Mouse (Mus musculus) urinary bladder, postnatal 36 days (tissue): ENCODE data around the gene Hnrnph3.

Experiments
- DNase-seq, 2 experiments: peaks; one replicate each; pipeline ENCODE4 v3.0.0; 2022; ENCODE audit warnings: low spot score in 2 of 2, mixed read lengths in 1 of 2

Hnrnph3 gene

DNA sequence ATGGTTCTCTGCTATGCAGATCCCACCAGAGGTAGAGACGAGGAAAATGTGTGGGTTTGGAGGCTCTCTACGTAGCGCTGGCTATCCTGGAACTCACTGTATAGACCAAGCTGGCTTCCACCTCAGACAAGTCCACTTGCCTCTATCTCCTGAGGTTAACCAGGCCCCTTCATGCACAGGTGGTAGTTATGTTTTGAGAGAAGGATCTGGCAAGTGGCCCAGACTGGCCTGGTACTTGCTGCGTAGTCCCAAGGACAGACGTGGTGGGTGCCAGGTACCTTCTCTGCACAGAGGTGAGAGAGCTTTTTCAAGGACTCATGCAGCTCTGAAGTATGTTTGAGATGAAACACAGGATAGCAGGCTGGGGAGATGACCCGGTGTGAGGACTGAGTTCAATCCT is 39.5 kb downstream of the Hnrnph3 start:
- no peak for DNase-seq

DNA sequence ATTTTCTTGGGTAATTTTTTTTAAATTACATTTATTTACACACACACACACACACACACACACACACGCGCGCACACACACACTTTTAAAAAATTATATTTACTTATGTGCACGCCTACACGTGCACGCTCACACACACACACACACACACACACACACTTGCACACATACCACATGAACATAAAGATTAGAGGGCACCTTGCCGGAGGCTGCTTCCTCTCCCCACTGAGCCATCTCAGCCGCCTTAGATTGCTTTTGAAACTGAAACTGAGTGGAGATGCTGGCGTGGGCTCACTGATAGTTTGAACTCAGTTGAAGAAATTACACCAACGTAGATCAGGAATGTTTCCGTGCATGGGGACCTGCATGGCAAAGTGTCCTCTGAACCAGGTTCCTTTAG is 39.9 kb downstream of the Hnrnph3 start:
- DNase-seq, result no peak

DNA sequence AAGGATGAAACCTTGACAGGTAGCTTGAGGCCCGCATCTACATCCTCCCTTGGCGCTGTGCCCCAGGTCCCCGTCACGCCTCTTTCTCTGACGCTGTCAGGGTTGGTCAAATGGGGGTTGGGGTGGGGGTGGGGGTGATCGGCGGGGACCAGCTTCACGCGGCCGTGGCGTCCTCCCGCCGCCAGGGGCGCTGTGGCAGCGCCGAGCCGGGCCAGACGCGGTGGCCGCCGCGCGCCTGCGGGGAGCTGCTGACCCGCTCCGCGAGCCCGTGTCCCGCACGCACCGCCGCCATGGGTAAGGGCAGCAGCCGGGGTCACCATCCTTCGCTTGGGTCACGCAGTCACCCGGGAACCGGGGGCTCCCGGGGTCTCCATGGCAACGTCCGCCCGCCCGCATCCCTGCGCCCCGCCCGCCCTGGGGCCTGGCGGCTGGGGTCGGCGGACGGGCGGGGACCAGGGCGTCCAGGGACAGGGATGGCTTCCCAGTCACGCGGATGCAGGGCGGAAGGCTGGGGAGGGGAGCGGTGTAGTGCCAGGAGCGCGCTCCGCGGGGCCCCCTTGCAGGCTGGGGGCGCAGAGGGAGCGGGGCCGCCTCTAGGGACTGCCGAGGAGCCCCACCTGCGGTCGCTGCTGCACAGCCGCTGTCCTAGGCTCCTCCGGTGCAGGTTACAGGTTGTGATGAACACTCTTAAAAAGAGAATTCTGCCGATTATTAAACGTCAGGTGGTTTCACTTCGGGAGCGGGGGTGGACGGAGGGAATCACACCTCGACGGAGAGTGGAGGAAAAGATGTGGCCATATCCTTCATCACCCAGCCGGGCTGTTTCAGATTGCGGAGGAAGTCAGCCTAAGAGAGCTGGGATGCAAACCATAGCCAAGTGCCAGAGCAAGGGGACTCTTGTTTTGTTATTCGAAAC is 43.7 kb downstream of the Hnrnph3 start, which contains the start of gene Rufy2:
Gene Rufy2, plus strand, starts transcription at position 185 of the 916 bp plus-strand sequence.
- peak; percentile 65 to 75 for DNase-seq

DNA sequence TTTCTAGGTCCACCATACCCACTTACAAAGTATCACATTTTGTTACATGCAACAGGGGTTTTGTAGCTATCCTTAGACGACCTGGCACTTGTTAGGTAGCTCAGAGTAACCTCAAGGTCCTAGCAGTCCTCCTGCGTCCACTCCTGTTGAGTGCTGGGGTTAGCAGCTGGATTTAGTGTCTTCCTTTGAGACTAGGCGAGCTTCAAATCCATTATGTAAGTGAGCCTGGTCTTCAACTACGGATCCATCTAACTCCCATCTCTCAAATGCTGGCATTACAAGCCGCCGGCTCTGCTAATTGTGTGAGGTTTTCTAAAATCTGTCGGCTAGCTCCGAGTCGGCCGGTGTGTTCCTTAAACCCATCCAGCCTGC is 44.4 kb downstream of the Hnrnph3 start:
- DNase-seq, result no peak

DNA sequence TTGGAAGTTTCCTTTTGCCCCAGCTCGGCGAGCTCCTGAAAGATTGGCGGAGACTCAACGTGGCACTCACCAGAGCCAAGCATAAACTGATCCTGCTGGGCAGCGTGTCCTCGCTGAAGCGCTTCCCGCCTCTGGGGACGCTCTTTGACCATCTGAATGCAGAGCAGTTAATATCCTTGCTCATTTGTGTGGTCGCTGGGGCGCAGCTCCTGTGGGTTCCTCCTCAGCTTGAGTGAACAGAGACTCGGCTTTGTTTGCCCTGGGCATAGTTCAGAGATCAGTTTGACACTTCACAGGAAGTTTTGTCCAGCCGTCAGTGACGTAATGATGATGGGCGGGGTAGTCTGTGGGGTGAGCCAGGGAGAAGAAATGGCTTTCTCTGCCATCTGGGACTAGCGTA is 52.2 kb downstream of the Hnrnph3 start:
- DNase-seq, result no peak

DNA sequence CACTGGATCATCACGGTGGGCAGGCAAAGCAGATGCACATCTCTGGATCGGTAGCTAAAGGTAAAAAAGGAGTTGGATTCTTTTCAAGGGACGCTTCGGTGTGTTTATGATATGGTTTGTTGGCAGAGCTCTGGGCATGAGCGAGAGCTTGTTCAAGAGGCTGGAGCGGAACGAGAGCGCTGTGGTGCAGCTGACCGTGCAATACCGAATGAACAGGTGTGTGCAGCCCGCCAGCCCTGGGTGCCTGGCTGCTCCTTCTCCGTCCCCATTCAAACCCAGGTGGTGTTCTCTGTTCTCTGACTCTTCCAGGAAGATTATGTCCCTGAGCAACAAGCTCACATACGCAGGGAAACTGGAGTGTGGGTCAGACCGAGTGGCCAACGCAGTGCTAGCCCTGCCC is 57.7 kb downstream of the Hnrnph3 start:
- no peak for DNase-seq

DNA sequence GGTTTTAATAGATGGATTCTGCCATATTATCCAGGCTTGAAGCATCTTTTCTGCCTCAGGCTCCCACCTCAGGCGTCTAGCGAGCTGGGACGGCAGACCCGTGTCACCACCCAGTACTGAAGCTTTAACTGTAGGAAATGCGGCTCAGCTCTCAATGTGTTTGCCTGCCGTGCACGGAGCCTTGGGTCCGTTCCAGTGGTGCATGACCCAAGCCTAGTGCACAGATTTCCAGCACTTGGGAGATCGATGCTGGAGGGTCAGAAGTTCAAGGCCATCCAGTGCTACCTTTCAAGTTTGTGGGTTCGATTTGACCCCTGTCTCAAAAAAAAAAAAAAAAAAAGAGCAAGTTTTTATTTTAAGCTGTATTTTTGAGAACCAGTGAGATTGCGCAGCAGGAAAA is 58.2 kb downstream of the Hnrnph3 start:
- DNase-seq, result no peak
